Mouse (Mus musculus) intestine, embryonic 14.5 days (tissue): Measurements from ENCODE around the gene Lgr6. TPM values are rescaled to one million over a fixed set of nuclear protein-coding genes. Genes with fewer than 3 reads are reported as not detected.

Experiments
- ATAC-seq: fragments of 200-750 bp; cut with Nextera tagmentation; replicated peaks from 2 replicates; pipeline ENCODE4 v1.8.0; 2017; ENCODE audit warnings: low read depth, moderate number of reproducible peaks, moderate TSS enrichment, moderate library complexity; ENCODE audit not compliant: low FRiP score, low TSS enrichment
- DNase-seq: peaks from one replicate; pipeline ENCODE4 v3.0.0-alpha.2; 2018; ENCODE audit warnings: low spot score
- H3K27ac ChIP-seq: fragments of 300-500 bp; sonication (generic); 2 replicates; pipeline ENCODE4 v1.5.1; 2014; ENCODE audit warnings: low read depth, mild to moderate bottlenecking, control low read depth
- H3K27me3 ChIP-seq: fragments of 300-500 bp; sonication (generic); replicated peaks from 2 replicates; pipeline ENCODE4 v1.6.1; 2014; ENCODE audit warnings: low read length, control low read depth; ENCODE audit not compliant: control insufficient read depth, insufficient read depth
- H3K36me3 ChIP-seq: fragments of 300-500 bp; sonication (generic); 2 replicates; pipeline ENCODE4 v1.6.1; 2014; ENCODE audit warnings: low read length, control low read depth; ENCODE audit not compliant: control insufficient read depth, insufficient read depth
- H3K4me1 ChIP-seq: fragments of 300-500 bp; sonication (generic); replicated peaks from 2 replicates; pipeline ENCODE4 v1.6.1; 2014; ENCODE audit warnings: low read length, control low read depth, mixed read lengths; ENCODE audit not compliant: control insufficient read depth, insufficient read depth
- H3K4me2 ChIP-seq: fragments of 300-500 bp; sonication (generic); 2 replicates; pipeline ENCODE4 v1.6.1; 2014; ENCODE audit warnings: low read length
- H3K4me3 ChIP-seq: fragments of 300-500 bp; sonication (generic); 2 replicates; pipeline ENCODE4 v1.5.1; 2014; ENCODE audit warnings: low read depth, low read length, control low read depth, mixed read lengths
- H3K9ac ChIP-seq: fragments of 300-500 bp; sonication (generic); 2 replicates; pipeline ENCODE4 v1.6.1; 2014; ENCODE audit warnings: mild to moderate bottlenecking, low read length
- H3K9me3 ChIP-seq: fragments of 300-500 bp; sonication (generic); 2 replicates; pipeline ENCODE4 v1.6.1; 2016; ENCODE audit warnings: low read length, control low read depth; ENCODE audit not compliant: control insufficient read depth
- WGBS: fragments of 180-500 bp; shearing (Covaris S2); extraction: QIAGEN DNeasy Blood & Tissue Kit; methylation state at CpG from one replicate; pipeline ENCODE4 v1.1.7; 2014; 5-methylcytosine and 5-hydroxymethylcytosine counted together
- polyA plus RNA-seq: library from polyadenylated mRNA; unstranded; fragments of >200 nt; fragmentation: Nextera tagmentation; extraction: Ambion mirVana; gene quantifications from 2 replicates; pipeline ENCODE4 v1.2.1, GENCODE M21; 2014

Lgr6 gene
- polyA plus RNA-seq, 1 experiment from 2014 or later = 0.69 TPM

DNA sequence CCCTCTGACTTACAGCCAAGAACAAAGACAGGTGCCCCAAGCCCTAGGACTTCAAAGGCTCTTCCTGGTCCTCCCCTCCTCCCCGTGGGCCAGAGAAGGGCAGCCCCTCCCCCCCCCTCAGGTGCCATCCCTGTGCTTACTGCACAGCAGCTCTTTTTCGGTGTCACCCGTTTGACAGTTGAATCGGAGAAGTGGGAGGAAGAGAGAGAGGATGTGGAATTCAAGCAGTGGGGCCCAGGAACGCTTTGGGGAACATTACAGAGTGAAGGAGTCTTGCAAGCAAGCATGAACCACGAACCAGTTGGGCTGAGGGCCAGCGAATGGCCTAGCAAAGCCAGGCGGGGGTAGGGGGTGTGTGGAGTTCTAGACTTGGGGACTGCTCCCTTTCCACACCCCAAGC is 26.5 kb upstream of the Lgr6 start:
- Histone ChIP-seq H3K9me3 (no peaks in the 10 kb centered on the region), H3K36me3 (no peaks in the 10 kb centered on the region), H3K4me1 (peaks cover 18% of the 10 kb centered on the region), H3K9ac (no peak overlapping the region), H3K27ac (no peak overlapping the region), H3K27me3 (no peaks in the 10 kb centered on the region), H3K4me3 (no peak overlapping the region), H3K4me2 (no peak overlapping the region)
- ATAC-seq (no peak), DNase-seq (no peak)
- 46% methylated on average over 8 of the region's 8 CpGs for WGBS

DNA sequence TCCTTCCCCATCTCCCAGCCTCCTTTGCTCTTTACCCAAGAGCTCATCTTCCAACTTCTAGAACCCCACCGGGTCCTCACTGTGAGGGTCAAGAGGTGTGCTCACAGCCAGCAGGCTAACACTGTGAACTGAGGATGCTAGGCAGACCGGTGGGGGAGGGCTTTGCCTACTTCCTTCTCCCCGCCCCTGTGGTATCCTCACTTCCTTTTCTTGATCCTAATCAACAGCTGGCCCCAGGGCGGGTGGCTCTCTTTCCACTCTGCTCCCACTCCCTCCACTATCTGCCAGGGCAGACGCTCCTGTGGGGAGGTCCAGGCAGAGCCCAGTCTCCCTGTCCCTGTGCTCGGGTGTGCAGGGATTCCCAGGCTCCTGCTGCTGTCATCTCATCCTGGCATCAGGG is 26.0 kb upstream of the Lgr6 start:
- no peak overlapping the region for H3K4me2 ChIP-seq
- WGBS = 29% methylated on average over 6 of the region's 6 CpGs
- ATAC-seq = peak; percentile 18; the same call in 1 of the 2 replicates

DNA sequence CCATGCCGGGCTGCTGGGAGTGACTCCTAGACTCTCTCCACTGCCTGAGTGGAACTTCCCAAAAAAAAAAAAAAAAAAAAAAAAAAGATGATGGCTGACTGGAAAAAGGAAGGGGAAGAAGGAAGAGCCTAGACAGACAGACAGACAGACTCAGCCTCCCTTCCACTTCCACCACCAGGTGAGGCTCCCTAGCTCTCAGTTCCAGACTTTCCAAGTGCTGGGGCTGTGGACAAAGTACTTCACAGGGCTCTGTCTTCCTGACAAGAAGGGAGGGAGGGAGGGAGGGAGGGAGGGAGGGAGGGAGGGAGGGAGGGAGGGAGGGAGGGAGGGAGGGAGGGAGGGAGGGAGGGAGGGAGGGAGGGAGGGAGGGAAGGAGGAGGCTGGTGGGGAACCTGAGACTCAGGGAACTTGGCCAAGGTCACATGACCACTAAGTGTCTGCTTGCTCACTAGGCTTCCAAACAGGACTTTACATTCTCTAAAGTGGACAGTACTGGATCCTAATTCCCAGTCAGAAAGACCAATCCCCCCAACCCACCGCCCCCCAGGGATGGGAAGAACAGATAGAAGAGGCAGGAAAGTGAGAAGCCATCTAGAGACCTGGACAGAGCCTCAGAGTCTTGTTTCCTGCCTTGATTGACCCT is 25.4 kb upstream of the Lgr6 start:
- Histone ChIP-seq H3K9me3 (no peaks in the 10 kb centered on the region), H3K27me3 (no peaks in the 10 kb centered on the region), H3K27ac (no peak overlapping the region), H3K4me2 (no peak overlapping the region), H3K36me3 (no peaks in the 10 kb centered on the region), H3K4me1 (peaks cover 18% of the 10 kb centered on the region), H3K9ac (no peak overlapping the region), H3K4me3 (no peak overlapping the region)
- DNase-seq (no peak), ATAC-seq (no peak)
- 58% methylated on average over 2 of the region's 2 CpGs for WGBS

More for the DNA sequence above, 26.0 kb upstream of the Lgr6 start:
- DNase-seq = no peak
- H3K4me1 ChIP-seq = peaks cover 18% of the 10 kb centered on the region
- H3K9ac ChIP-seq = no peak overlapping the region
- H3K36me3 ChIP-seq = no peaks in the 10 kb centered on the region
- H3K4me3 ChIP-seq = no peak overlapping the region
- H3K27me3 ChIP-seq = no peaks in the 10 kb centered on the region
- no peak overlapping the region for H3K27ac ChIP-seq
- no peaks in the 10 kb centered on the region for H3K9me3 ChIP-seq

DNA sequence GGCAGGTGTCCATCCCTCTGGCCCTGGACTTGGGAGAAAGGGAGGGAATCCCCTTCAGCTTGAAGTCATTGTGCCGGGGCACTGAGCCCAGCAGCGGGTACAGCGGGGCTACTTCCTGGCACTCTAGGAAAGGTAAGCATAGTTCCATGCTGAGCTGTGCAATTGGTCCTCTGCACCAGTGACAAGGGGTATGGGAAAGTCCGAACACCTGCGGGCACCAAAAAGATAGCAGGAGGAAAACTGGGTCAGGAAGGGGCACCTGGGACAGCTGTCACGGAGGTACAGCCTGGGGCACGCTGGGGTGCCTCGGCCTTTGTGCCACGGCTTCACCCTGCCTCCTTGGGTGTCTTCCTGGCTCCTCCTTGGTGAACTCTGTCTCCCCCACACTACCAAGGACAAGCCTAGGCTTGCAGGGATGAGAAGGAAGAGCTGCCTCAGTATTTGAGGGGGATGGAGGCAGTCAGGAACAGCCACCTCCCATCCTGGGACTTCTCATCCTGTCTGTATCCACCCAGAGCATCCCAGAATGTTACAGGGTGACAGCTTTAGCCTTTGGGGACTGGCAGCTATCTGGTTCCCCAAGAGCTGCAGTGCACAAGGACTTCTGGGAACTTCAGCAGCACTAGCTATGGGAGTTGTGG is 24.6 kb upstream of the Lgr6 start:
- Histone ChIP-seq H3K36me3 (no peaks in the 10 kb centered on the region), H3K27ac (no peak overlapping the region), H3K27me3 (no peaks in the 10 kb centered on the region), H3K9ac (no peak overlapping the region), H3K4me1 (peaks cover 18% of the 10 kb centered on the region), H3K4me2 (no peak overlapping the region), H3K4me3 (no peak overlapping the region), H3K9me3 (no peaks in the 10 kb centered on the region)
- ATAC-seq = no peak
- WGBS = 82% methylated on average over 9 of the region's 9 CpGs
- DNase-seq = no peak

DNA sequence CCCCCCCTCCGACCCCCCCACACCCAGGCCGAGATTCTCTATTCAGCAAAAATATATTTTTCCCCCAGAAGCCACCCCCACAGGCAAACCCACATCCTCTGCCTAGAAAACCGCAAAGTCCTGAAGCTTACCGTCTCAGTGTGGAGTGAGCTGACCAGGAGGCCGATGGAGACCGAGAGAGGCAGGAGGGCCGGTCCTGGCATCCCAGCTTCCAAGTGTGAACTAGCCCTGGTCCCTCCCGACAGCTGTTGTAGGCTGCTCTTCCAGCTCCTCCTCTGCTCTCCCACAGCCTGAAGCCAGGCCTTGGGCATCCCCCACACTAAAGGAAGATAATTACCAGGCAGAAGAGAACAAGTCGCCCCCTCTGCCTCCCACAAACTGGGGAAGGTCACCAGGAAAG is 23.9 kb upstream of the Lgr6 start:
- Histone ChIP-seq H3K9me3 (no peaks in the 10 kb centered on the region), H3K27ac (no peak overlapping the region), H3K27me3 (no peaks in the 10 kb centered on the region), H3K4me3 (no peak overlapping the region), H3K4me2 (no peak overlapping the region), H3K36me3 (no peaks in the 10 kb centered on the region), H3K9ac (no peak overlapping the region), H3K4me1 (peaks cover 18% of the 10 kb centered on the region)
- no peak for ATAC-seq
- no peak for DNase-seq
- 30% methylated on average over 9 of the region's 9 CpGs for WGBS

DNA sequence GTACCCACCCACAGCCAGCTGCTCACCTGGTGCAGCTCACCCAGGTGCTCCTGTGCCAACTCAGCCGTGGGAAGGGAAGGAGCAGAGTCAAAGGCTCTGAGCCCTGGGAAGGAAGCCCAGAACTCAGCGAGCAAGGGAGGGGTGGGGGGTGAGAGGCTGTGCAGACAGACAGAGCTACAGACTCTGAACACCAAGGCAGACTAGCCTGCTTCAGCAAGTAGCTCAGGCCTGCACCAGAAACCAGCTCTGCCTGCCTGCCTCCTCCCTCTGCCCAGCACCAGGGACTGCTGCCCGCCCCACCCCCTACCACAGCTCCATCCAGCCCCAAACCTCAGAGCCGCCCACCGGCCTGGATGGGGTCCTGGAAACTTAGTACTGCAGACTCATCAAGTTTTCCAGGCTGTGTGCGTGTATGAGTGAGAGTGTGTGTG is 22.9 kb upstream of the Lgr6 start:
- Histone ChIP-seq H3K27me3 (no peaks in the 10 kb centered on the region), H3K9me3 (no peaks in the 10 kb centered on the region), H3K4me2 (no peak overlapping the region), H3K4me3 (no peak overlapping the region), H3K4me1 (peaks cover 18% of the 10 kb centered on the region), H3K27ac (no peak overlapping the region), H3K36me3 (no peaks in the 10 kb centered on the region), H3K9ac (no peak overlapping the region)
- WGBS = 39% methylated on average over 5 of the region's 6 CpGs
- DNase-seq (no peak), ATAC-seq (0 out of 2 replicates have a peak, but pooled peaks have one; percentile 44)

DNA sequence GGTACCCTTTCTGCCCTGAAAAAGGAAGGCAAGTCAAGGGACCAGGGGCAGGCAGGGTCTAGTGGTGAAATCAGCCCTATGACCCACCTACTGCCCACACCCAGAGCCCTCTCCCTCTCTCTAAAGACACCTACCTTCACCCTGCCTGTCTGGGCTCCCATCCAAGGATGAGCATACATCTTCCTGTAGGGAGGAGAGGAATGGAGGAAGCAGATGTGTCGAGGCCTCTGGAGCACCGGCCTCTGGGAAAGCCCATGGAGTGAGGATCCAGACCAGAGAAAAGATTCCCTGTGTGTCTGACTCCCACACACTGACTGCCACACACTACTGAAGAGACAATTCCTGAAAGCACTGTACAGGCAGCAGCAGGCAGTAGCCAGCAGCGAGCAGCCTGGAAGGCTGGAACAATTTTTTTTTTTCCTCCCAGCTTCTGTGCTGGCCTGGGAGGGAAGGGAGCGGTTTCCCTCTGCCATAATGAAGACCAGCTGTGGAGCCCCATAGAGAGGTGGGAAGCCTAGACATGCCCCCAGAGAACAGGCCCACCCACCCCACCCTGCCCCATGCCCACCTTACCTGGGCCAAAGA is 21.5 kb upstream of the Lgr6 start:
- ATAC-seq (no peak), DNase-seq (no peak)
- Histone ChIP-seq H3K36me3 (no peaks in the 10 kb centered on the region), H3K9ac (0 out of 2 replicates have a peak overlapping the region, but pooled peaks have one; percentile 5), H3K27ac (peak overlapping the region; percentile 24; the same call in 1 of the 2 replicates), H3K4me2 (no peak overlapping the region), H3K27me3 (no peaks in the 10 kb centered on the region), H3K9me3 (no peaks in the 10 kb centered on the region), H3K4me1 (peaks cover 18% of the 10 kb centered on the region), H3K4me3 (no peak overlapping the region)
- WGBS = 26% methylated on average over 4 of the region's 4 CpGs

DNA sequence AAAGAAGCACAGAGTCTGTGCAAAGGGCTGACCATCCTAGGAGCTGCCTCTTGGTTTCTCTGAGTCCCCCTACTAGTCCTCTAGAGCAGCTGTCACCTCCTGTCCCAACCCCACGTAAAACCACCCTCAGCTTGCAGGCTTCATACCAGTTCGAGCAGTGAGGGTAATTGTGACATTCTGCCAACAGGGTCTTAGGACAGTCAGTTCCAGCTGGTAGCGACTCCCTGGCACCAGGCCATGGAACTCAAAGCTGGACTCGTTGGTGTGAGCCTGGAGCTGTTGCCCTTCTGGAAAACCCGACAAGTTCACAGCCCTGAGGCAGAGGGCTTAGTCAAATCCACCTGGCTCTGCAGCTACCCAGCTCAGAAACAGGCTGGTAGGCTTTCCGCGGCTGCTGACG is 20.9 kb upstream of the Lgr6 start:
- no peak for ATAC-seq
- H3K36me3 ChIP-seq = no peaks in the 10 kb centered on the region
- no peak overlapping the region for H3K9ac ChIP-seq
- H3K4me1 ChIP-seq = peaks cover 15% of the 10 kb centered on the region
- no peaks in the 10 kb centered on the region for H3K9me3 ChIP-seq
- WGBS = 61% methylated on average over 8 of the region's 8 CpGs
- no peak overlapping the region for H3K4me2 ChIP-seq
- H3K4me3 ChIP-seq = no peak overlapping the region
- no peak for DNase-seq
- H3K27ac ChIP-seq = no peak overlapping the region
- no peaks in the 10 kb centered on the region for H3K27me3 ChIP-seq
